Mouse (Mus musculus) lung, adult 2 months (tissue): ENCODE measurements around the gene Olfr815.

Experiments
- CTCF ChIP-seq: fragments of 200-500 bp; IDR thresholded peaks from 2 replicates; pipeline ENCODE4 v1.5.1; 2011; ENCODE audit warnings: mild to moderate bottlenecking, low read length, control low read depth; ENCODE audit not compliant: insufficient read depth
- POLR2A ChIP-seq: fragments of 200-500 bp; IDR thresholded peaks from 2 replicates; pipeline ENCODE4 v1.6.1; 2011; ENCODE audit warnings: low read depth, mild to moderate bottlenecking, control low read depth, low read length, borderline replicate concordance; ENCODE audit errors: extremely low read depth

DNA sequence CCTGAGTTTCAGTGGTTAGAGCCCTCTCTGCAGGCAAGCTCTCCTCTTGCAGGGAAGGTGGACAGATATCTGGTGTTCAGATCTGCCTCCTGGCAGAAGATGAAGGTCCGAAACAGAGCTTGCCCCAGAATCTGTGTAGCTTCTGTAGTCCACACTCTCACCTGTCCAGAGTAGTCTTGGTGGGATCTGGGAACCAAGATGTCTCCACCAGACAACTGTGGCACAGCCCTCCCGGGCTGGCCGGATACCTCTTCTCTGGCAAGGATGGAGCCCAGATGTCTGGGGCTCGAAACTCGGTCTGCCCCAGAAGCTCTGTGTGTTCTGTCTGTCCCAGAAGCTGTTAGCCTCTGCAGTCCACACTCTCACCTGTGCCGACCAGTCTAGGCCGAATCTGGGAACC, 19.7 kb downstream of the Olfr815 start:
- TF ChIP-seq CTCF (no peak), POLR2A (no peak)
